Mouse (Mus musculus): ENCODE results near the gene Adarb2.

DNA sequence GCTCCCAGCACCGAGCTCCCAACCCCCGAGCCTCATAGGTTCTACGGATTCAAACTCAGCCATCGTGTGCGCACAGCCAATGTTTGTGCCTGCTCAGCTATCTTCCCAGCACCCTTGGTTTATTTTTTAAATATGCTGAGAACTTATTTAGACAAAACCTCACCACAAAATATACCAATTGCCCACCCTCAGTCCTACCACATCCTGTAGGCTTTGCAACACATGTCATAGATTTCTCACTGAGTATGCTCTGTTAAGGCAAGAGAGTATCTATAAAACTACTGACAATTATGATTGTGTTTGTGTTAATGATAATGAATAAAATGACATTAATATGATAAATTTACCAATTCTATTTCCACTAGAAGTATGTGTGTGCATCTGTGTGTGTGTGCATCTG, 540.1 kb downstream of the Adarb2 start:
- TF ChIP-seq CTCF (IDR thresholded peaks at IDR 0.05; ENCODE audit: extremely low read depth, insufficient read depth, insufficient read length, insufficient replicate concordance) (no peak), POLR2A (IDR thresholded peaks at IDR 0.05; ENCODE audit: low read depth, low read length) (no peak)

Data from spleen, adult 2 months (tissue).